Mouse (Mus musculus): Measurements from ENCODE around the gene Als2cr12.
"Not testable (repeated sequence)": the region's sequence is repeated elsewhere in the genome, so short reads cannot be mapped to it uniquely, and the experiment has no call there.

Gene Als2cr12

DNA sequence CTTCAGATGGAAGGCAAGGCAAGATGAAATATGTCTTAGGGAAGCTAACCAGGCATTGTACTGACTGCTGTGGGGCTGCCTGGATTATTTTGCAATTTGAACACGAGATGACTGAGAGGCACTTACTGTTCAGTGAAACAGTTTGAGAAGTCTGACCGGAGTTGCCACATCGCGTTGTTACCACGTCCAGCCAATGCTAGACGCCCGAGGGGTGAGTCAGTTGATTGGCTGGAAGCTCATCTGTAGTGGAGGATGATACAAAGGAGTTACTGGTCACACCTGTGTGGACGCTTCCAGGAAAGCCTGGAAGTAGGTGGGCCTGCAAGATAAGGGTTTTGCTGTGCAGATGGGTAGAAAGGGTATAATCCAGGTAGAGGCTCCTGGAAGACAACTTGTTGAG, 24.3 kb upstream of the Als2cr12 start:
- no peak for ATAC-seq (ENCODE audit: insufficient number of reproducible peaks, low FRiP score, low TSS enrichment)

DNA sequence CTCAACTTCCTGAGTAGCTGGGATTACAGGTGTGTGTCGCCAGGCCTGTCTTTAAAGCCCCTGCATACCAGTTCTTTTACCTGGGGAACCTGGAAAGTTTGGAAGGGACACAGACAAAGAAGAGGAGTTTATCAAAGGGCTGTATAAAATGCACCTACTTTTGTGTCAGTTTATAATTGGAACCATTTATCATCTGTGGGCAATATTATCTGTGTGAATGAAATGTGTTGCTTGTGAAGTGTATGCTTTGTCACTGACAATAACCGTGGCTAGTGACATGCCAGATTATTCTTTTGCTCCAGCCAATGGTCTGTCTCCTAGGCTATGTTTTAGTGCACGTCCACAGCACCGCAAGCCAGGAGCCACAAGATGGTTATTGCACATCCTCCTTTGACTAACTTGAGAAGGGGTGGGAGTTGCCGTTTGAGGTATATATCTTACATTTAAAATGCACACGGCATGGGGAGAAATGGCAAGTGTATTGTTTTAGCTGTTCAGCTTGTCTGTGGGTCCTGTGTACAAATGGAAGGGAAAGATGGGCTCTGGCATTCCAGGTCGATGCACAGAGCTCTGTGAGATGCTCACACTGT, 23.7 kb upstream of the Als2cr12 start:
- no peak for ATAC-seq (ENCODE audit: insufficient number of reproducible peaks, low FRiP score, low TSS enrichment)

DNA sequence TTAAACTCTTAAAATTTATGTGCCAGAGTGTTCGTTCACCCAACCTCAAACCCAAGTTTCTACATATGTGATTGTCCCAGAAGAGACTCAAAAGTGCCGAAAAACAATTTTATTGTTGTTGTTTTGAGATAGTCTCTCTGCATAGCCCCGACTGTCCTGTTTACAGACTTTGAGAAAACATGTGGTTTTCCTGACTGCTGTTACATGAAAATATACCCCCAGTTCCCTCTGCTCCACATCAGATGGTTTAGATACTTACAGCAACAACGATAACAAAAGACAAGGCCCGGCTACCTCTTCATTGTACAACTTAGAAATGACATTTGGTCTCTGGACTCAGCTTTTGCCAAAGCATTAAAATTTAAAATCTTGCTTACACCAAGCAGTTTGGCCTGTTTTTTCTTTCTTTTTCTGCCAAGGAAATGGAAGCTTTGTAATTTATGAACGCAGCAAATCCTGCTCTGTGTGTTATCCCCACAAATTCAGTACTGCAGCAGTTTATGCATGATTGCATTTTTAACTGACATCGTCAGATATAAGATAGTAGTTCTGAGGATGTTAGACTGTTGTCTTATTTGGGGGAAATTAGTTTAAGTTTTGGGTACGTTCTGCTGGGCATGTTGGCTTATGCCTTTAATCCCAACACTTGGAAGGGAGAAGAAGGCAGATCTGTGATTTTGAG, 21.9 kb upstream of the Als2cr12 start:
- ATAC-seq (ENCODE audit: insufficient number of reproducible peaks, low FRiP score, low TSS enrichment): no peak

DNA sequence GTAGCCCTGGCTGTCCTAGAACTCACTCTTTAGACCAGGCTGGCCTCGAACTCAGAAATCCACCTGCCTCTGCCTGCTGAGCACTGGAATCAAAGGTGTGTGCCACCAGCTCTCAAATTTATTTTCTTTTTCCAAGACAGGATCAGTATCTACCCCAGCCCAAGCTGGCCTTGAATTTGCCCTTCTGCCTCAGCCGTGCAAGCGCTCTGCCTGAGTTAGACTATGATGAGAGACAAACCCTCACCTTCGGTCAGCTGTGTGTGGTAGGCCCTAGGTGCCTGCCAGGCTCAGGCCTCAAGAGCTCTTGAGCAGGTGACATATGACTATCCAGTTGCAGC, 21.1 kb upstream of the Als2cr12 start:
- ATAC-seq (ENCODE audit: insufficient number of reproducible peaks, low FRiP score, low TSS enrichment): no peak

DNA sequence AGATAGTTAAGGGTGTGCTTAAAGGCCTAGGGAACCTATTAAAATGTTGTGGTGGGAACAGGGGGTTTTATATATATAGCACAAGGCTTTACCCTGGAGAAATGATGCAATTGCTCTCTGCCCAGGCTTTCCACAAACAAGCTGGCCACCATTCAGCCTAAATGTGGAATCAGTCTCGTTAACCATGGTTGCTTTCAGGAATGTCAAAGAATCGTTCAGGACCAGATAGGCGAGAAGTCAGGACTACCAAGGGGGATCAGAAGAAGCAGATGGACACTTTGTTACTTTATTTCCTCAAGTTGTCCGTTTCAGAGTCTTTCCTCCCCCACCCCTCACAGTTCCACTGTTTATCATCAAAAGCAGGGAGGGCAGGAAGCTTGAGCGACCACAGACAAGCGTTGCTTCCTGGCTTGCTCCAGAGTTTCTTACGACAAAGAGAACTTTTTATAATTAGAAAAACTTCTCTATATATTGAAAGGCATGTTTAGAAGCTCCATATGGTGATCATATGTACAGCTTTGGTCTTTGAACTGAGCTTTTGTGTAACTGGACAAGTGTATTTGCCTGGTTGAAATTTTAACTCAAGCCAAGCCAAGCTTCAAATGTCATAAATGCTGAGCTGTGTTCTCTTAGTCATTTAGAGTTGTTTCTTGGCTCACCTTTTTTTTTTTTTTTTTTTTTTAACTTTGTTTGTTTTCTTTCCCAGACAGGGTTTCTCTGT, 20.5 kb upstream of the Als2cr12 start:
- no peak for ATAC-seq (ENCODE audit: insufficient number of reproducible peaks, low FRiP score, low TSS enrichment)

DNA sequence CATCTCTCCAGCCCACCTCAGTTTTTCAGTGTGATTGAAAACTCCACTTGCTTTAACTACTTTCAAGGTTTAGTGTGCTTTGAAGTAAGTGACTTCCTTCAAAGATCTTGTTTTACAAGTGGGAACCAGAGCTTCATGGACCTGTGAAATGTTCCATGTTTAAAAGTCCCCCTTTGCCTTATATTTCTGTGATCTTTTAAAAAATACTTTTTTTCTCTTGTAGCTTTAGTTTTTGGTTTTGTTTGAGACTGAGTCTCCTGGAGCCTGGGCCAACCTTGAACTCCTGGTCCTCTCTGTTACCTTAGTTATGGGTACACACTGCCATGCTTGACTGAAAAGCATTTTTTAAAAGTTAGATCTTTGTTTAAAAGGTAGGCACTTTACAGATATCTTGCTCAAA, 19.7 kb upstream of the Als2cr12 start:
- no peak for ATAC-seq (ENCODE audit: insufficient number of reproducible peaks, low FRiP score, low TSS enrichment)

DNA sequence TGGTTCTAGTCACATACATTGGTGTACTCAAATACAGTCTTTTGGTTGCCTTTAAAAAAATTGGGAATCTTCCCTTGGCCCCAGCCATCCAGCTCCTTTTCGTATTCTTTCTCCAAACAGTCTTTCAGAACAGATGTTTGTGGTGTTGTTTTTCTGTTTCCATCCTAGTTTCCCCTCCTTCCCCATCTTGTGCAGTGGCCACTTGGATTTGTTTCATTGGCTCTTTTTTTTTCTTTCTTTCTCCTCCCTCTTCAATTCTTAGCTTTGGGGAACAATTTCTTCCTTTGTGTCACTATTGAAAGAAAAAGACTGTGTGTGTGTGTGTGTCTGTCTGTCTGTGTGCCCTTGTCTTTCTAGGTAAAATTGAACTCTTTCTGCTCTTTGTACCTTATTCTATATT, 18.6 kb upstream of the Als2cr12 start:
- no peak for ATAC-seq (ENCODE audit: insufficient number of reproducible peaks, low FRiP score, low TSS enrichment)

DNA sequence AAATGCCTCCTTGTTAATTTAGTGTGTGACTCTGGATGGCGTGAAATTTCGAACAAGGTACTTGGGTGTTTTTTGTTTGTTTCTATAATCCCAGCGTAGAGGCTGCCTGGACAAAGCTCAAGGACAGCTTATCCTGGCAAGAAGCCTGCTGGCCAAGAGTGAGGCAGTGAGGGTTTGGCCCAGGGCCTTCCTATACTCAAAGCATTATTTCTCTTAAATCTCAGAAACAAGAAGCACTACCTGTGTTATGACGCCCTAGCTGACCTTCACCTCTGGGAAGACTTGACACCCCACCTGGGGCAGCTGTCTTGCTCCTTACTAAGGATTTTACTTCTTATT, 18.1 kb upstream of the Als2cr12 start:
- no peak for ATAC-seq (ENCODE audit: insufficient number of reproducible peaks, low FRiP score, low TSS enrichment)

DNA sequence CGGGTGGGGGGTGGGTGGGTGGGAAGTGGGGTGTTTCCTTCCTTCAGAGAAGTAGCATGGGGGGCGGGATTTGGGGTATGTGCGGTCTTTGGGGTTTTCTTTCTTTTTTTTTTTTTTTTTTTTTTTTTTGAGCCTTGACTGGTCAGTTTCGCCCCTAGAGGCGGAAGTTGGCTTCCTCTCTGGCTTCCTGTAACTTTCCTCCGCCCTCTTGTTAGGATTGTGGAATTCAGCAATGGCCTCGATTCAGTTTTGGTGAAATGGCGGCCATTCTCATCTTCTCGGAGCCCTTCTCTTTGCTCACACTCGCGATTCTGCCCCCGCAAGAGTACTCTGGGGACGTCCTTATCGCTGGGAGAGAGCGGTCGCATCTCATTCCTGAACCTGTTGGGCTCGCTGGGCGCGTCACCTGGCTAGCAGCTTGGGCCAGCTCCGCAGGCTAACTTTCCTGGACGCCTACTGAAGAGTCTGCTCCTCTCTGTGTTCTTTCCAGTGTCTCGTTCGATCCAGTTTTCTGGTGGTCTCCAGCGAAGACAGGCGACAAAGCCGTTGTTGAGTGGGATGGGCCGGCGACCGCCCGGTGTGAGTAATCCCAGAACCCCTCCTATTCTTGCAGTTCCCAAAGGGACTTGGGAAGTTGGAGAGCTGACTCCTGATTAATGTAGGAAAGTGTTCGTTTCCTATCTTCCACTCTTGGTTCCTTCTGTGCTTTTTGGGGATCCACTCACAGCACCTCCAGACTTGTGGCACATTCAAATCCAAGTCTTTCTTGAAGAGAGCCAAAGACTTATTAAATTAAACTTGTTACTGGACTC, 17.5 kb upstream of the Als2cr12 start:
- peak; percentile 50; the same call in 1 of the 2 replicates for ATAC-seq (ENCODE audit: insufficient number of reproducible peaks, low FRiP score, low TSS enrichment)

DNA sequence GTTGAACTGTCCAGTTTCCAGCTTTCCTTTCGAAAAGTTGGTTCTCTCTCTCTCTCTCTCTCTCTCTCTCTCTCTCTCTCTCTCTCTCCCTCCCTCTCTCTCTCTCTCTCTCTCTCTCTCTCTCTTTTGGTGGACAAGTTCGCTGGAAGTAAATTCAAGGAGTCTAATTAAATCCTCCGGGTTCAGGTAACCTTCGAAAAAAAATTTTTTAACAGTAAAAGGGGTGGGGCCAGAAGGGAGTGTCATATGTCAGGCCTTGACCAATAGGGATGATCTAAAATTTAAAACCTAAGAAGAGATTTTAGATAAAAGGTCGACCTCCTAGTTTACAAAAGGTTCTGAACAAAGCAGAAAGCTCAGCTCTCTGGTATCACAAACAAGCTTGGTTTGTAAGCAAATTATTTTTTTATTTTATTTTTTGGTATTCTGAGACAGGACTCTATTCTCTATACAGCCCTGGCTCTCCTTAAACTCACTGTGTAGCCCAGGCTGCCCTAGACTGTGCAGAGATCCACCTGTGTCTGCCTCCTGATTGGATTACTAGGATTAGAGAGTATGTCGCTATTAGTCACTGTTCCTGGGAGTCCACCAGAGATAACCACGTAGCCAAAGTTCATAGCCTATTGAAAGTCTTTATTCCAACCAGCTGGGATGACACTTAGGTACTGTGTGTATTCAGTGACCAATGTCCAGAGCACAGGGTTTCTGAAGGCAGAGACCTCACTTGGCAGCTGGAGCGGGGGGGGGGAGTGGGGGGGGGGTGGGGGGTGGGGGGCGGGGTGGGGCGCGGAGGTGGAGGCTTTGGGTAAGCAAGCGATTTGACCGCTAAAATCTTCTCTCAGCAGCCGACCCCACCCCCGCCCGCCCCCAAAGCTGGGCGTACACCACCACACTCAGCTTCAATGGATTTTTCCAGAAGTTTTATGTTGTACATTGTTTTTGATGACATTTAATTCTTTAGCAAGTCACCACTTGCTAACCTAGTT, 16.6 kb upstream of the Als2cr12 start:
- 0 out of 2 replicates have a peak, but pooled peaks have one; percentile 19 for ATAC-seq (ENCODE audit: insufficient number of reproducible peaks, low FRiP score, low TSS enrichment)

DNA sequence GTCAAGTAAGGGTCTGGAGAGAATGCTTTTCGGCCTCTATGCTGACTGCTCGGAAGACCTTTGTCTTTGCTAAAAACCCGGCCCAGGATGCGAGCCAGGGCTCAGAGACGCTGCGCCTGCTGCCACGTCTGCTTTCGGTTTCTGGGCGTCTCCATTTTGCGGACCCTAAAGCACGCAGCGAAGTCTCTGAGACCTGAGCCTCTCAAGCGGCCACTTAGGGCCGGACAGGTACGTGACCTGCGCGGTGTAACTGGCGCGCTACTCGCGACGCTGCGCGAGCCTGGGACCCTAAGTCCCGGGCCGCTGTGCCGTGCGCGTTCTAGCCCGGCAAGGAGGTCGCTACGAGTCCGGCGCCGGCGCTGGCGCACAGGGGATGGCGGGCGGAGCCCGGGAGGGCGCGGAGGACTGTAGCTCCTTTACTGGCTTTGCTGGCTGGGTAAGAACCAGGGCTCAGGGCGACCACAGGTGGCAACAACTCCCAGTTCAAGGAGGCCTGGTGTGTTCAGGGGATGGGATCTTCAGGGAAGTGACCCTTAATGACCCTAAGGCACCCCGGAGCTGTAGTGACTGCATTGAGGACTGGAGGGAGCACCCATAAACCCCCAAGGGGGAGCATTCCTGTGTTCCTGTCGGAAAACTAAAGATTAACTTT, 15.7 kb upstream of the Als2cr12 start, which contains the start of gene Cflar:
Gene Cflar (plus strand): TSS at position 144 of the 652 bp plus-strand sequence.
- ATAC-seq (ENCODE audit: insufficient number of reproducible peaks, low FRiP score, low TSS enrichment): peak; percentile 76

DNA sequence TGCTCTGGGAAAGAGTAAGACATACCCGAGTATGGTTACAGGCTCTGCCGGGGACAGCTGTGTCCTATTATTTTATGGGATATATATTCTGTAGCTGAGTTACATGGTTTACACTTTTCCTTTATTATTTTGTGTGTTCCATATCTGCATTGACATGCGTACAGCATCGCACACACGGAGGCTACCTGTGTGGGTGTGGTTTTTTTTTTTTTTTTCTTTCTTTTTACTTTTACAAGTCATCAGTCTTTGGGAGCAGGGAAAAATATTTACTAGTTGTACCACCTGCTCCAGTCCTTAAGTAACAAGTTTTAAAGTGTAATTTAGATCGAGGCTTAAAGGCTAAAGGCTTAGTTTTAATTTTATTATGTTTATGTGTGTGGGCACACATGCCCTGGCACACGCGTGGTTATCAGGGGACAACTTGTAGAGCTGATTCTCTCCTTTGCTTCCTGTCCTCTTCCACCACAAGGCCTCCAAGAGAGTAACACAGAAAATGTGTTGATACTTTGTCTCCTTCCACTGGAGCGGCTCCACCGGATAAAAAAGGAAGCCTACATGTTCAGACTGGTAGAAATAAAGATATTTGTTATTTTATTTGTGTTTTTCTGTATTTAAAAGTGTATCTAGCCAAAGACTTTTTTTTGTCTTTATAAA, 15.0 kb upstream of the Als2cr12 start:
- ATAC-seq (ENCODE audit: insufficient number of reproducible peaks, low FRiP score, low TSS enrichment): no peak

DNA sequence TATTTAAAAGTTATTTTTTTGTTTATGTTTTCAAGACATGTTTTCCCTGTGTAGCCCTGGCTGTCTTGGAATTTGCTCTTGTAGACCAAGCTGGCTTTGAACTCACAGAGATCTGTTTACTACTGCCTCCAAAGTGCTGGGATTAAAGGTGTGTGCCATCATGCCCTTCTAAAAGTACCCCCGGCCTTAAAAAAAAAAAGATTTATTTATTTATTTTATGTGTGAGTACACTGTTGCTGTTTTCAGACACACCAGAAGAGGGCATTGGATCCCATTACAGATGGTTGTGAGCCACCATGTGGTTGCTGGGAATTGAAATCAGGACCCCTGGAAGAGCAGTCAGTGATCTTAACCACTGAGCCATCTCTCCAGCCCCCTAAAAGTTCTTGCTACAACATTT, 14.3 kb upstream of the Als2cr12 start:
- ATAC-seq (ENCODE audit: insufficient number of reproducible peaks, low FRiP score, low TSS enrichment): not testable (repeated sequence)

DNA sequence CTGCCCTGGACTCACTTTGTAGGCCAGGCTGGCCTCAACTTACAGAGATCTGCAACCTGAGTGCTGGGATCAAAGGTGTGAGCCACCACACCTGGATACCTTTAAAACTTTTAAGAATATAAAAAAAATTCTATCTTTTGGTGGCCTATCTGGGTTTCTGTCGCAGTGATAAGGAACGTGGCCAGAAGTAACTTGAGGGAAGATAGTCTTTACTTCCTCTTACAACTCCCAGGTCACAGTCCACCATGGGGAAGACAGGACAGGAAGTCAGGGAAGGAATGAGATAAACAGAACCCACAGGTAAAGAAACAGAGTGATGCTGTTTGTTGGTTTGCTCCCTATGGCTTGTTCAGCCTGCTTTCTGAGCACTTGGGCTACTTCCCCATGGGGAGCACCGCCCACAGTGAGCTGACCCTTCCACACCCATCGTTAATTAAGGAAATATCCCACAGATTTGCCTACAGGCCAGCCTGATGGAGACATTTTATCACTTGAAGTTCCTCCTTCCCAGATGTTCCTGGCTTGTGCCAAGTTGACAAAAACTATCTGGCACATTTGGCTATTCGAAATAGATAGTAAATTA, 4.9 kb upstream of the Als2cr12 start:
- not testable (repeated sequence) for ATAC-seq (ENCODE audit: insufficient number of reproducible peaks, low FRiP score, low TSS enrichment)

DNA sequence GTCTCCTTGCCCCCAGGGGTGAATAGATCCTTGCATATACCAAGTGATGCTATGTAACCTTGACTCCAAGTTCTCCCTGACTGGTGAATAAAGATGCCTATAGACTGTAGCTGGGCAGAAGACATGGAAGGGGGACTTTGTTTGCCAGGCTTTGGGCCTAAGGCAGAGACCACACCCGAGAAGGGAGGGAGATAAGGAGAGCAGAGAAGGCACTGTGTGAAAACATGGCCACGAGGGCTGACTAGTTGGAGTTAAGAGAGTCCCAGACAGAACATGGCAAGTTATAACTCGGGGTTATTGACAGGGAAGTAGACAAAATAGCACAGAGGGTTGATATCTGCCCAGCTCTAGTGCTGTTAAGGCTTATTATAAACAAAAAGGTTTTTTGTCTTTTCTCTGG, 4.2 kb upstream of the Als2cr12 start:
- no peak for ATAC-seq (ENCODE audit: insufficient number of reproducible peaks, low FRiP score, low TSS enrichment)

DNA sequence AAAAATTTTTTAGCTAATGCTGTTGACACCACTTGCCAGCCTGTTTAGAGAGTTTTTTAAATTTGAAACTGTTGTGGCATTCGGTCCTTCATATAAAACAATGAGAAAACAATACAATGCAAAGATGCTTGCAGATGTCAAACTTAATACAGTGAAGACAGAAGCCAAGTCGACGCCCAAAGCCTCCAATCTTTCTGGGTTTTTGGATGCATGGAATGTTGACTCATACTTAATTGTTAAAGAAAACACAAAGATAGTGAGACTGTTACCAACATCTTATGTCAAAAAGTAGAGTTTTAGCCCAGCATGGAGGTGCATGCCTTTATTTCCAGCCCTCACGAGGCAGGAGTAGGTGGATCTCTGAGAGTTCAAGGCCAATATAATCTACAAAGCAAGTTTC, 3.0 kb upstream of the Als2cr12 start:
- no peak for ATAC-seq (ENCODE audit: insufficient number of reproducible peaks, low FRiP score, low TSS enrichment)

DNA sequence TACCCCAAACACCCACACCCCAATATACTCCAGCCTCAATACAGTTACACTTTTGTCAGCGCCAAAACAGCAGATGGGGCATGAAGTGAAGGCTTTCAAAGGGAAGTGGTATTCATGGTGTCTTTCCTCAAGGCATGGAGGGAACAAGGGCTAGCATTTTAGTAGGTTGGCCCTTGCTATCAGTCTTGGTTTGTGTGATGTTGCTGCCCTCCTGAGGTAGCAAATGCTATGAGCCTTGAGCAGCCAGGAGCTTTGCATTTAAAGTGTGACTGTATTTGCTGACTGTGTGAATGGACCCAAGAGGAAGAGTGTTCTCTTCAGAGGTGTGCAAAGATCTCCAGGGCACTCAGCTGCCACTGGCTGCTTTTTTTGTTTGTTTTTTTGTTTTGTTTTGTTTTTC, 1.8 kb upstream of the Als2cr12 start:
- 0 out of 2 replicates have a peak, but pooled peaks have one; percentile 56 for ATAC-seq (ENCODE audit: insufficient number of reproducible peaks, low FRiP score, low TSS enrichment)

DNA sequence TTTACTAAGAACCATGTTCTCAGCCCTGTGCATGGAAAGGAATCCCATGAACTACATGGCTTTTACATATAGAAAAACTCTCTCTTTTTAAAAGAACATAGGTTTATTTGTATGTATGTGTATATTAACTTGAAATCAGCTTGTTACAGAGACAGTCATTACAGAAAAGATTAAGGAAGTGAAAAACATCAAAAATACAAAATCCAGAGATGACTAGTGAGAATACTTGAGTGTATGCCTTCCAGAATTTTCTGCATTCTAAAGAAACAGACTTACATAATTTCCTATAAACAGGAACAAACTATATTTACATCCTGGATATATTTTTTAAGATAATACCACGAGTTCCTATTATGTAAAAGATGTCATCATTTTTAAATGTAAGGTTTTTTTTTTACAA, 2.1 kb downstream of the Als2cr12 start:
- ATAC-seq (ENCODE audit: insufficient number of reproducible peaks, low FRiP score, low TSS enrichment): no peak

All from cerebellum, adult (tissue).